Mouse (Mus musculus) activated CD4-positive, CD25-positive, alpha-beta regulatory T cell, adult 4 months (primary cell): ENCODE results near the gene Raet1d. TPM values are rescaled to one million over a fixed set of nuclear protein-coding genes. Genes with fewer than 3 reads are reported as not detected.
"Not testable (repeated sequence)": the region's sequence is repeated elsewhere in the genome, so short reads cannot be mapped to it uniquely, and the experiment has no call there.

Source experiments
- ATAC-seq: one replicate; pipeline ENCODE4 v1.8.0; 2017
- polyA plus RNA-seq, 2 experiments: library from polyadenylated mRNA; unstranded; fragments of 100-300 nt; shearing (Covaris generic); gene quantifications; one replicate each; pipeline ENCODE4 v1.2.1; 2017

Raet1d gene
- under 1 TPM; 0.34 to 0.46 TPM for polyA plus RNA-seq

GRCm38 (mm10) chr10:22360252-22360651, at the start of gene Raet1d:
Raet1d (plus strand) TSS chr10:22360552.
- not testable (repeated sequence) for ATAC-seq

- no peak for ATAC-seq
These were observed 37.5 kb upstream of the Raet1d start for GRCm38 (mm10) chr10:22322858-22323257.

GRCm38 (mm10) chr10:22345721-22346120, 14.6 kb upstream of the Raet1d start:
- ATAC-seq: peak; percentile 100

- ATAC-seq: not testable (repeated sequence)
These were observed 6.7 kb upstream of the Raet1d start for GRCm38 (mm10) chr10:22353548-22354195.

DNA sequence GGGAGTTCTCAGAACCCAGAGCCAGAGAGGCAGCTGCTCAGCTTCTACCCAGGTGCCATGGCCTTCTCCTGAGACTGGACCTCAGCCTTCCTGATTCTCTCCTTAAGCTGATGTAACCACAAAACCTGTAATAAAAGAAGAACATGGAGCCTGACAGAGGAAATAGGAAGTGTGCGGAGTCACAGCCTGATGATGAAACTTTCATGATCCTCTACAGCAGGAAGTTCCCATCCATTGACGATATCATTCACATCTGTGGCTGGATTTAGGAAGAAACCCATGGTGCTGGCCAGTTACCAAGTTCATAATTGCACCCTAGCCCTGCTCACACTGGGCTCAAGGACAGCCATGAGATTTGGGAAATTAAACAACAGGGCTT, 6.2 kb upstream of the Raet1d start:
- ATAC-seq: not testable (repeated sequence)

GRCm38 (mm10) chr10:22357373-22357772, 3.0 kb upstream of the Raet1d start:
- ATAC-seq: not testable (repeated sequence)

DNA sequence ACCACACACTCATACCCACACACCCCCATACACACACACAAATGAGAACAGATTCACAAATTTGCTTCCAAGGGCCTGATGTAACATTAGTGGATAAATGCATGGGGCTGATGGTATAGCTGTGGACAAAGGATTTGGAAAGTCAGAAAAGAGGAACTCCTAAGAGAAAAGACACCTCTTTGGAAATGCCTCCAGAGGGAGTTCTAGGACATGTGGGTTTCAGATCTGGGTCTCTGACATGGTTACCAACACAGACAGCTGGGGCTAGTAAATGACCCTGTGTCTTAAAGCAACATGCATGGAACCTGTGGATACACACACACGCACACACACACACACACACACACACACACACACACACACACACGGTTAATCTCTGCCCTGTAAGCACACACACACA, 605 bp downstream of the Raet1d start:
- ATAC-seq: not testable (repeated sequence)

DNA sequence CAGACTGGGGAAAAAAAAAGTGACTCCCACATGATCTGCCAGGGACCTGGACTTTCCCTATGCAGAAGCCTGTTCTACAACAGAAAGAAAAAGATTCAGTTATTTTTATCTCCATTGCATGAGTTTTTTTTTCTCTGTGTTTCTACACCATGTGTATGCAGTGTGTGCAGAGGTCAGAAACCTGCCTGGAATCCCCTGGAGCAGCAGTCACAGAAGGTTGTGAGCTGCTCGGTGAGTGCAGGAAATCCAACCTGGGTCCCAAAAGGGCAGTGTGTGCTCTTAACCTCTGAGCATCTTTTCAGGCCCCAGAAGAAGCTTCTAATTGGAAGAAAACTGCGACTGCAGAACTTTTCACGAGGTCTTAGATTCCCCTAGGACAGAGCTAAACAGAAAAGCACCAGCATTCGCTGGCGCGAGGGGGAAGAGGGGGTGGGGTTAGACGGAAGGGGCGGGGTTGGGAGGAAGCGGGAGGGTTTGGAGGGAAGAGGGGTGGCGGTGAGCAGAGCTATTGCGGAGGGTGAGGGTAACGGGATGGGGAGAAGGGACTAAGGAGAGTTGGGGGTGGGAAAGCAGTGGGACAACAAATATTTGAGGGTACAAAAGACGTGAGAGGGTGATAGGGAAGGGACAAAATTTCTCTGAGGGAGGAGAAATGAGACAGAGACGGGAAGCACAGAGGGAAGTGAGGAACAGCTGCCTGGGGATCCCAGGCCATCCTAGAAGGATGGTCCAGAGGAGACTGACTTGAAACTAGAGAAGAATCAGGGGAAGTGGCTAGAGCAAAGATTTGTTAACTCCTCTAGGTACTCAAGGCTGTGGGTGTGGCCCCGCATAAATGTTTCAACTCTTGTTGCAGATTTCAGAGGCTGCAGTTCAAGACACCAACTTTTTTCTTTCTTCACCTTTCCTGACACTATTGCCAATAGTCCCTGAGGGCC, 1.3 kb downstream of the Raet1d start:
- ATAC-seq: peak; percentile 52

- ATAC-seq: not testable (repeated sequence)
These were observed 2.1 kb downstream of the Raet1d start for GRCm38 (mm10) chr10:22362466-22362865.

DNA sequence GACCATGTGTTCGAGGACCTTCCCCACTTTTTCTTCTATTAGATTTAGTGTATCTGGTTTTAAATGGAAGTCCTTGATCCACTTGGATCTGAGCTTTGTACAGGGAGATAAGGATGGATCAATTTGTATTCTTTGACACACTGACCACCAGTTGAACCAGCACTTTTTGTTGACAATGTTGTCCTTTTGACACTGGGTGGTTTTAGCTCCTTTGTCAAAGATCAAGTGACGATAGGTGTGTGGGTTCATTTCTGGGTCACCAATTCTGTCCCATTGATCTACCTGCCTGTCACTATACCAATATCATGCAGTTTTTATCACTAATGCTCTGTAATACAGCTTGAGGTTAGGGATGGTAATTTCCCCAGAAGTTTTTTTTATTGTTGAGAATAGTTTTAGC, 4.6 kb downstream of the Raet1d start:
- ATAC-seq: not testable (repeated sequence)

DNA sequence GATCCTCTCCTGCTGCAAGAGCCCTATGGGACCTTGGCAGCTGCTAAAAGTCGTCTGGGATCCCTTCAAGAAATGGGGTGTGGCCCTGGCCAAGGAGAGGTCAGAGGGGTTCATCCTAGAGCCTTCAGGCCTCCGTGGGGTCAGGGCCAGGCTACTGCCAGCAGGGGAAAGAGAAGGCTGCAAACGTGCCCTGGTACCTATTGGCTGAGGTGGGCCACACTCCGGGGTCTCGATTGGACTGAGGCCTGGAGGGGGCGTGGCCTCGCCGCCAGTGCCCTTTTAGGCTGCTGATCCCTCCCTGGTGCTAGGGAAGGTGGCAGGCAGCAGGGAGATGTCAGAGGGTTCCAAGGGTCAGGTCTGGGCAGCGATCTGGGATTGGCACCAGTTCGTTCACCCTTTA, 20.9 kb downstream of the Raet1d start:
- ATAC-seq: not testable (repeated sequence)

DNA sequence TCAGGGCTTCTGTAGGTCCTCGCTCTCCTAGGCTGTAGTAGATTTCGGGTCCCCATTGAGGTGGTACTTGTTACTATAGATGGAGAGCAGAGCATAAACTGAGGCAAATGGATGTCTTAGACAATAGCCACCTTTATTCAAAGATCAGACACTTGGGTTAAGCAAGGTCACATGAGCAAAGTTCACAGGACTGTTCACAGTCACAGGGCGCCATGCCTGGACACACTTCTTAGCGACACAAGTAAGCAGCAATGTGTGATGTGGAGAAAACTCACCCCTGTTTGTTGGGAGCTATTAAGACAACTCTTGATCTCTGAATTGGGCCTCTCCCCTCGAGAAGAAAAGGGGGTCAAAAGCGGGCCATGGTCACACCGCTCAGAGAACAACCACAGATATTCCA, 29.8 kb downstream of the Raet1d start:
- not testable (repeated sequence) for ATAC-seq

DNA sequence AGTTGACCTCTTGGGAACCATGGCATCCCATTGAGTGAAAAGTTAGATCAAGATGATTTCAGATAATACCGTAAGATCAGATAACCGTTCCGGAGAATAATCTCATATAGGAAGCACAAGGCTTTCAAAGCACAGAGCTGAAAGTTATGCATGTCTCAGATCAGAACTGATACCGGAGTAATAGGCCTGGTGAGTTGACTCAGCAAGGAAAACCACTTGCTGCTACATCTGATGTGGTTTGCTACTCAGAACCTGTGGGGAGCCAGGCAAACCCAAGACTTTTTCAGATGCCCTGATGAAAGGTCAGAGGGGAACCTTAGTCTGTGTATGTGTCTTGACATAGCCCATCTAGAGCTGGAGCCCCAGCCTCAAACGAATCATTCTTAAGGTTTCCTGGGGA, 31.3 kb downstream of the Raet1d start:
- ATAC-seq: not testable (repeated sequence)

GRCm38 (mm10) chr10:22393028-22393824, 32.9 kb downstream of the Raet1d start:
- ATAC-seq: not testable (repeated sequence)

DNA sequence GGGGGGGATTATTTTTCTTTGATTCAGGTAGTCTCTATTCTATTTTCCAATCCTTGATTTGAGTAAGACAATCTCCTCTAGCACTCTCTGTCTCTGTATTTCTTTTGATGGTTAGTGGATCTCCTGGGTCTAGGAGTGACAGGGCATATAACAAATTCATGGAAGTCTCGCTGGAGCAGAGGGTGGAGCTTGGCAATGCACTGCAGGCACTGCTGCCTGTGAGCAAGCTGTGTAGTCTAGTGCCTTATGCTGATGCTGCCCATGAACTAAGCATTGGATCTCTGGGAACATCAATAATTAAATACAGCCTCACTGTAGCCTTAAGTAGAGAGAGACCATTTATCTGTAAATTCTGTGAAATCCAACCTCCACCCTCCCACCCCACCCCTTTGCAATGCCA, 36.3 kb downstream of the Raet1d start:
- ATAC-seq: not testable (repeated sequence)

DNA sequence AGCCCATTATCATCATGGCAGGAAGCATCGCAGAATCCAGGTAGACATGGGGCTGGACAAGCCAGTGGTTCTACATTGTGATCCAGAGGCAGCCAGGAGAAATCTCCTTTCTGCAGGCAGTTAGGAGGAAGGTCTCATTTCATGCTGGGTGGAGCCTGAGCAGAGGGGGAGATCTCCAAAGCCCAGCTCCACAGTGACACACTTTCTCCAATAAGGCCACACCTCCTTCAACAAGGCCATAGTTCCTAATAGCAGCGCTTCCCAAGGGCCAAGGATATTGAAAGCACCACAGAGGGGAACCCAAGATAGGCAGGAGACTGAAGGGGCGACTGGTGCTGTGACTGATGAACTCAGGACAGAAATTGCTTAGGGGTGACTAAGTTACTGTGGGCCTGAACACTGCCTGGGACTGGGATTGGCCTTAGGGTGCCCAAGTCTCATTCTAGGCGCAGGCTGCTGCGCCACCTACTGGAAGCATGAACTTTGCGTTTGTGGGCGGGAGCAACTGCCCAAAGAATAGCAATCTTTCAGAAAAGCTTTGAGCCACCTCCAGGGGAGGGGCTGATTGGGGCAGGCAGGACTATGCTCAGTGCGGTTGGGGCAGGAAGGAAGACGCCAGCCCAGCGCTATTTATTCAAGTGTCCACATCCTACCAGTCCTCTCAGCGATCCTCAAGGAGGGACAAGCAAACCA, 42.0 kb downstream of the Raet1d start:
- ATAC-seq: peak; percentile 65

DNA sequence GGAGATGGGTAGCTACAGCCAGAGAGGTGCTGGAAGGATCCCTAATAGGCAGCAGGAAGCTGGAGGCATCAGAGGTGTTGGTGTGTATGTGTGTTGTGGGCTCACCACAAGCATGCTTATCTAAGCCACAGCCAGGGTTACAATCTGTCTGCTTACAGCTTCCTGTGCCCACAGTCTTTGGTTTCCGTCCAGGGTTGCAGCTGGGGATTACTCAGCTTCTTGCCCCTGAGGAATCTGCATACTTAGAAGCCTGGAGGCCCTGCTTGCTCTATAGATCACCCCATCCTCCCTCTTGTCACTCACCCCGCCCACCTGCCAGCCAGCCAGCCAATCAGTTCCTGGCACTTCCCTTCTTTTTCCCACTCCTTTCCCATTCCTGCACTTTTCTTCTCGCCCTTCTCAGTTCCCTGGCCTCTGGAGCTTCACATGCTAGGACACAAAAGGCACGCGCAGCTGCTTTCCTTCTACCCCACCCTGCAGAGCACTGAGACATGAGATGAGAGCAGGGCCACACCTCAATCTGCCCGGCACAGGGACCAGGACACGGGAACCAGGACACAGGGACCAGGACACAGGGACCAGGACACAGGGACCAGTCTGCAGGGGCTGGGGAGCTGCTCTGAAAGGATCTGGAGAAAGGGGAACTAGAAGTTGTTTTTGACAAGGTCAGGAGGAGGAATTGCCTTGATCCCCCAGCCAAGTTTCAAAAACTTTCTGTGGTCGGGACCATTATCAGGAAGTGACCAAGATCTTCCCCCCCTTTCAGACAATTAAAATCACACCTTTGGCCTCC, 53.5 kb downstream of the Raet1d start:
- peak; percentile 66 for ATAC-seq
